Mouse (Mus musculus): Measurements from ENCODE around the gene D17Wsu92e.
"Not testable (repeated sequence)": the region's sequence is repeated elsewhere in the genome, so short reads cannot be mapped to it uniquely, and the experiment has no call there.

D17Wsu92e gene

DNA sequence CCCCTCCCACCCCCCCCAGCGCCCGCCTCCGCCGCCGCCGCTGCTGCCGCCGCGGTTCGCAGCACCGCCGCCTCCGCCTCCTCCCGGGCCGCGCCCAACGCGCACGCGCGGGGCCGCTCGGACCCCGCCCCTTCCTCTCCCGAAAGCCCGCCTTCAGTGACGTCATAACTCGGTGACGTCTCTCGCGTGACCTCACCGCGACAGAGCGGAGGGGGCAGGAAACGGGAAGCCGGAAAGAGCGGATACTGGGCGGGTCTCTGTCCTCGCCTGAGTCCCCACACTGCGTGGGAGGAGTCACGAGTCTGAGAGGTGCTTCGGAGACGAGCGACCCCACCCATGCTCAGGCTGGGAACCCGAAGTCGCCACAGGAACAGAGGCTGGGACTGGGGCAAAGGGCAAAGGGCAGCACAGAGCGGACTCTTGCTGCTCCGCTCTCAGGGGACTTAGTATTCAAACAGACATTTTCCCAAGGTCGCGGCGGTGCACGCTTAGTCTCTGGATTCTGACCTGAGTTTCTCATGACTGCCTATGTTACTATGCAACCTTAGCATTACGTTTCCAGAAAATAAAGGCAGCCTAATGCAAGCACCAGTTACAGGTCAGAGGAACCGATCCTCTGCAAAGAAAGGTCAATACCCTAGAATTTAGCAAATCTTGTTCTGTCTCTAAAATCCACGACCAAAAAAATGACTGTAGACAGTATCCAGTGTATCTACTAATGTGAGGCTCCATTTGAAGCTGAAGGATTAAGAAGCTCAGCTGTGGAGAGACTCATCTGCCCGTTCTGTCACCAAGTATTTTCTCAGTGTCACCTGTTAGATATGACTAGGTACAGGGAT is at the start of gene D17Wsu92e:
Gene D17Wsu92e, minus strand, starts transcription at position 81 of the 839 bp plus-strand sequence.
- peak; percentile 98 to 99 for DNase-seq

- DNase-seq, result no peak
Measured at GRCm38 (mm10) chr17:27866737-27867136, 46.3 kb upstream of the D17Wsu92e start.

GRCm38 (mm10) chr17:27865461-27865860 is 45.0 kb upstream of the D17Wsu92e start:
- no peak for DNase-seq

DNA sequence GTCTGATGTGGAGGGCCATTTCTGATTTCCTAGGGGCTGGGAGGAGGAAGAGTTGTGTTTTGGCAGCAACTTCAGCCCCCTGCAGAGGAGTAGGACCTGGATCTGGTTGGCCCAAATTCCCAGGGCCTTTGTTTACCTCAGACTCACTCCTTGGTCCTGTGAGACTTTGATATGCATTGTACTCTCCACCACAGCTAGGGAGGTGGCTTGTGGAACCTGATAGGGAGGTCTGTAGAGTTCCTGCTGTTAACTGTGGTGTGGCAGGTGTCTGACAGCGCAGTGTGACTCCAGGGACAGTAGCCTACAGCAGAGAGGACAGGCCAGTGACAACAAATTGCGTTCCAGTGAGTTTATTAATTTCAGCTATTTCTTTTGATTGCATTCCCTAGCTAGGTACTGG is 38.7 kb upstream of the D17Wsu92e start:
- DNase-seq, result no peak

DNA sequence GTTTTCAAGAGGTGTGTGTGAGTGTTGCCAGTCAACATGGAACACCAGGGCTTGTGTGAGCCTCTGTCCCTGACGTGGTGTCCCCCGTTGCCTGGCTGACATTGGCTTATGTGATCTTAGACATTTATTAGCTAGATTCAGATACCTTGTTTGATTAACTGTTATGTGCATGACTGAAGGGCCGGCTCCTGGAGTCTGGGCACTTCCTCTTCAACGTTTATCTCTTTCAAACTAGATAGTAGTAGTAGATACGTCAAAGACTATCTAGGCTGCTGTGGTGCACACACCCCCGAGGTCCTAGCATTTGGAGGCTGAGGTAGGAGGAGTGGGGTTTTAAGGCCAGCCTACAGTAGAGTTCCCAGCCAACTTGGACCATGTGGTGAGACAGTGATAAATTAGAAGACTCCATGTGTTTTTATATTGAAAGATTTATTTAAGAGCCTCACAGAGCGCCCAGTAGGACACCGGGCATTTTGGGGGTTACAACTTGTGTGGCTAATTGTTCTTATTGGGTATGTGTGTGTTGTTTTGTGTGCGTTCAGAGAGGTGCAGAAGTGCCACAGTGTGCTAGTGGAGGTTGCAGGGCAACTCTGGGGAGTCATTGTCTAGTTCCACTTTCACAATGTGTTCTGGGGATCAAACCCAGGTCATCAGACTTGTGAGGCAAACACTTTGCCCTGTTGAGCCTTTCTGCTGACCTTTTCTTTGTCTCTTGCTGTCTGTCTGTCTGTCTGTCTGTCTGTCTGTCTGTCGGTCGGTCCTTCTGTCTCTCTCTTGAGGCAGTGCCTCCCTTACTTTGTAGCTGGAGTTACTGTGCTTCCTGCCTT is 37.4 kb upstream of the D17Wsu92e start:
- DNase-seq, result no peak

- DNase-seq, result peak; percentile 79 to 85
Measured at GRCm38 (mm10) chr17:27856798-27857648, 36.6 kb upstream of the D17Wsu92e start.

- DNase-seq, result peak; percentile 84 to 95
Measured at GRCm38 (mm10) chr17:27856265-27856797, 35.9 kb upstream of the D17Wsu92e start, which contains the start of gene Uhrf1bp1. Uhrf1bp1 (plus strand) TSS chr17:27856441.

DNA sequence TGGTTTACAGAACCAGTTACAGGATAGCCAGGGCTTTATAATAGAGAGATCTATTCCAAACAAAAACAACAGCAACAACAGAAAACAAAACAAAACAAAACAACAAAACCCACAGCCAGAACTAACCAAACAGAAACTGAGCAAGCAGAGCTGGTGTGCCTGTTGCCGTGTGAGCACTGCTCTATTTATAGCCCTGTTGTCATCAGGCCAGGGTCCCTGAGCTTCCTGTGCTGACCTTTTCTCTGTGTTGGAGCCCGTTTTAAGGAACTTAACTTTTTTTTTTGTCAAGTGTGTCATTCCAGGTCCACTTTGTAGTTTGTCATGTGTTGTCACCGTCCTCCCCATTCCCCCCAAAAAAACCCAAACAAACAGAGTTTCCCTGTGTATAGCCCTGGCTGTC is 30.6 kb upstream of the D17Wsu92e start:
- DNase-seq, result no peak

DNA sequence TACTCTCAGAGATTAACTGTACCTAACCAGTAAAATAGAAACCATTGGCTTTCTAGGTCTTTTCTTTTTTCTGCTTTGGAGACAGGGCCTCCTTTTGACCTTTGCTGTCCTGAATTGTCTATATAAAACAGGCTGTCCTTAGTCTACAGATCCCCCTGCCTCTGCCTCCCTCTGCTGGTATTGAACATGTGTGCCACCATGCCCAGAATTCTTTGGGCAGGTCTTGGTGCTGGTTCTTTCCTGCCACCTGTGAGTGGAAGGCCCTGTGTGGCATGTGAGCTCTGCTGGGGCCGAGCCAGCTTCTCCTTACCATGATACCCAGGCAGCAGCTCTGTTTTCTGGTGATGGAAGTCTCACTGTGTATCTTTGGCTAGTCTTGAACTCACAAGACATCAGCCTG is 27.9 kb upstream of the D17Wsu92e start:
- no peak for DNase-seq

- DNase-seq, result peak; percentile 97 to 98
Measured at GRCm38 (mm10) chr17:27839469-27840252, 19.2 kb upstream of the D17Wsu92e start.

GRCm38 (mm10) chr17:27837850-27838249 is 17.4 kb upstream of the D17Wsu92e start, which contains the start of gene Snrpc:
Snrpc (plus strand) TSS chr17:27838150.
- not testable (repeated sequence) for DNase-seq

- peak in 1 of 2 experiments; percentile 58 for DNase-seq
Measured at GRCm38 (mm10) chr17:27830411-27830810, 10.0 kb upstream of the D17Wsu92e start.

GRCm38 (mm10) chr17:27827511-27827910 is 7.1 kb upstream of the D17Wsu92e start:
- no peak for DNase-seq

DNA sequence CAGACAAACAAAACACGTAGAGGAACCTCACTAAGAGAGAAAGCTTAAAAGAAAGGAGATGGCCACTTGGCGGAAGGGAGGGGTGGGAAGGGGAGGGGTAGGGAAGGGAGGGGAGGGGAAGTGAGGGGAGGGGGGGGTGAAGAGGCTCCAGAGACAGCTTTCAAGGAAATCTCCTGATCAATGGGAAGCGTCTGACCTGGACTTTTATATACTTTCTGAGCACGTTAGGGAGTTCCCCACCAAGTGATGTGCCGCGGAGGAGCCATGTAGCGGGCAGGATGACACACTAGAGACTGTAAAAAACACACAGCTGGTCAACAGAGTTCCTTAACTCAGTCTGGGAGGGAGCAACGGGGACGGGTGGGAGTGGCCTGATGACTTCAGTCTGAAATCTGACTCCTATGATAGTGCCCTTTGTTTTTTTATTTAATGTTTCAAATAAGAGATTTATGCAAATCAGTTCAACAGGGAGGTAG is 6.5 kb upstream of the D17Wsu92e start:
- DNase-seq, result peak; percentile 40 to 53

DNA sequence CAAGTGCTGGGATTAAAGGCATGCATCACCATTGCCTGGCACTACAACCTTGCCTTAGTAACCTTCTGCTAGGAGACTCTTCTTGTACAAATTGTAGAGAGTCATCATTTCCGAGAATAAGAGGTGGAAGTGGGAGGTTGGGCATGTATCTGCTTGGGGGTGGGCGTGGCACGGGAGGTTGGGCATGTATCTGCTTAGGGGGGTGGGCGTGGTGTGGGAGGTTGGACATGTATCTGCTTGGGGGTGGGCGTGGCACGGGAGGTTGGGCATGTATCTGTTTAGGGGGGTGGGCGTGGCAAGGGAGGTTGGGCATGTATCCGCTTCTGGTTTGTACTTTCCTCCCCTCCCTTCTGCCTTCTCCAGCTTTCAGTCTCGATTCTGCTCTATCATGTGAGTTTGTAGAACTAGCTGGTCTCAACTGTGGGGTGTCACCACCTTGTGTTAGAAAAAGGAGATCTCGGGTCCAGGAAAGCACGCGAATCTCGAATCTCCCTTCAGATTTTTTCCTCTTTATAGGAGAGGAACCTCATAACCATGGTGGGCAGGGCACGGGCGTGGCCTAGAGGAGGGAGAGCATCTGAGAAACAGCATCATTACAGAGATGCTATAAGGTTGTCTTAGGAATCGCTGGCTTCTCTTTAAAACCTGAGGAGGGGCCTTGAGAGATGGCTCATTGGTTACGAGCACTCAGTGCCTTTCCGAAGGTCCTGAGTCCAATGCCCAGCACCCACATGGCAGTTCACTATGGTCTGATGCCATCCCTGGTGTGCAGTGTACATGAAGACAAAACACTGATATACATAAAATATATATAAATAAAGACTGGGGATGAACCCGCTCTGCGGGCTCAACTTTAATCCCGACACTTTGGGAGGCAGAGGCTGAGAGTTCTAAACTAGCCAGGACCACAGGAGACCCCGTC is 5.8 kb upstream of the D17Wsu92e start:
- DNase-seq, result peak; percentile 83 to 84

- DNase-seq, result no peak
Measured at GRCm38 (mm10) chr17:27825539-27825938, 5.1 kb upstream of the D17Wsu92e start.

GRCm38 (mm10) chr17:27824941-27825340 is 4.5 kb upstream of the D17Wsu92e start:
- no peak for DNase-seq

DNA sequence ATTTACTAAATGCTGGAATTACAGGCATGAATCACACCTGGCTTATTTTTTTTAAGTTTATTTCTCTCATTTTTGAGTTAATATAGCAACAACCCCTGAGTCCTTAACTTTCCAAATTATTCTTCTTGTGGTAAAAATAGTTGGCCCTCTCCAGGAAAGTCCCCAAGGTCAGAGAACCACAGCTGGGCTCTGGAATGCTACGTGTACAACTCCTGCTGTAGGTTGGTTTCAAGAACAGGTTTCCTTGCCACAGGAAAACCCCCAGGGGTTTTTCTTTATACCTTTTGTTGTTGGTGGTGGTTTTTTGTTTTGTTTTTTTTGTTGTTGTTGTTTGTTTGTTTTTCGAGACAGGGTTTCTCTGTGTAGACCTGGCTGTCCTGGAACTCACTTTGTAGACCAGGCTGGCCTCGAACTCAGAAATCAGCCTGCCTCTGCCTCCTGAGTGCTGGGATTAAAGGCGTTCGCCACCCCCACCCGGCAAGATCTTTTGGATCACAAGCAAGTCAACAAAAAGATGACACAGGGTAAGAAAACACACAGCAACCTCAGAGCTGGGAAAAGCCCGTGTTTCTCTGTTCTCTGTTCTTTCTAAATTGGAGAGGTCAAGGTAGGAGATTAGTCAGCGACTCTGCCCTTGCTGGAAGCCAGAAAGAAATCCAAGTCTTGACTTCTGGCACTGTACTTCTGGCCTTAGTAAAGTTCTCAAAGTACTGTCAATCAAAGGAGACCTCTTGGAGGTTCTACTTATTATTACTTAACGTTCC is 2.9 kb upstream of the D17Wsu92e start:
- DNase-seq, result no peak

Data from kidney, postnatal 36 days (tissue).